Mouse (Mus musculus) intestine, embryonic 16.5 days (tissue): Measurements from ENCODE around the gene Camk2b. TPM values are rescaled to one million over a fixed set of nuclear protein-coding genes. Genes with fewer than 3 reads are reported as not detected.
A peak's percentile ranks its signal among the peaks of the same experiment; 100 is the strongest.

Source experiments
- ATAC-seq: fragments of 200-750 bp; cut with Nextera tagmentation; 2 replicates; pipeline ENCODE4 v1.8.0; 2017; ENCODE audit warnings: moderate TSS enrichment, moderate library complexity
- H3K27ac ChIP-seq: fragments of 300-500 bp; sonication (generic); 2 replicates; pipeline ENCODE4 v1.5.1; 2014; ENCODE audit warnings: mild to moderate bottlenecking, low read length
- H3K27me3 ChIP-seq: fragments of 300-500 bp; sonication (generic); replicated peaks from 2 replicates; pipeline ENCODE4 v1.6.1; 2014; ENCODE audit warnings: low read length, control low read depth, mixed read lengths; ENCODE audit not compliant: control insufficient read depth, insufficient read depth
- H3K36me3 ChIP-seq: fragments of 300-500 bp; sonication (generic); 2 replicates; pipeline ENCODE4 v1.6.1; 2014; ENCODE audit warnings: low read length, control low read depth; ENCODE audit not compliant: control insufficient read depth, insufficient read depth
- H3K4me1 ChIP-seq: fragments of 300-500 bp; sonication (generic); 2 replicates; pipeline ENCODE4 v1.6.1; 2014; ENCODE audit warnings: low read length, control low read depth, mixed read lengths; ENCODE audit not compliant: control insufficient read depth, insufficient read depth
- H3K4me2 ChIP-seq: fragments of 300-500 bp; sonication (generic); 2 replicates; pipeline ENCODE4 v1.6.1; 2014; ENCODE audit warnings: low read depth, low read length, control low read depth
- H3K4me3 ChIP-seq: fragments of 300-500 bp; sonication (generic); 2 replicates; pipeline ENCODE4 v1.5.1; 2014; ENCODE audit warnings: mild to moderate bottlenecking, low read length
- H3K9ac ChIP-seq: fragments of 300-500 bp; sonication (generic); 2 replicates; pipeline ENCODE4 v1.6.1; 2014; ENCODE audit warnings: low read depth, low read length
- H3K9me3 ChIP-seq: fragments of 300-500 bp; sonication (generic); 2 replicates; pipeline ENCODE4 v1.6.1; 2016; ENCODE audit warnings: low read length, control low read depth; ENCODE audit not compliant: control insufficient read depth
- WGBS: fragments of 180-500 bp; shearing (Covaris S2); extraction: QIAGEN DNeasy Blood & Tissue Kit; methylation state at CpG from one replicate; pipeline ENCODE4 v1.1.7; 2014; 5-methylcytosine and 5-hydroxymethylcytosine counted together
- polyA plus RNA-seq: library from polyadenylated mRNA; unstranded; fragments of >200 nt; fragmentation: Nextera tagmentation; extraction: Ambion mirVana; gene quantifications from 2 replicates; pipeline ENCODE4 v1.2.1, GENCODE M21; 2015

Camk2b gene
- polyA plus RNA-seq, 1 experiment from 2014 or later = 5.8 TPM

- Histone ChIP-seq H3K36me3 (no peaks in the 10 kb centered on the region), H3K27ac (no peak overlapping the region), H3K4me3 (no peak overlapping the region), H3K27me3 (no peaks in the 10 kb centered on the region), H3K9ac (no peak overlapping the region), H3K4me2 (no peak overlapping the region), H3K9me3 (no peaks in the 10 kb centered on the region), H3K4me1 (no peaks in the 10 kb centered on the region)
- ATAC-seq = no peak
- WGBS = 65% methylated on average over 8 of the region's 8 CpGs
Measured at GRCm38 (mm10) chr11:5924699-5925098, 141.5 kb downstream of the Camk2b start.

GRCm38 (mm10) chr11:5920323-5920960, 145.7 kb downstream of the Camk2b start:
- WGBS = 29% methylated on average over 17 of the region's 17 CpGs
- Histone ChIP-seq H3K27ac (no peak overlapping the region), H3K9me3 (no peaks in the 10 kb centered on the region), H3K4me2 (no peak overlapping the region), H3K4me1 (no peaks in the 10 kb centered on the region), H3K36me3 (no peaks in the 10 kb centered on the region), H3K4me3 (no peak overlapping the region), H3K9ac (no peak overlapping the region), H3K27me3 (no peaks in the 10 kb centered on the region)
- peak; percentile 56 for ATAC-seq

Other genes with a start within 250 kb of the Camk2b start
- gene Polm, start 228.3 kb downstream of the Camk2b start, polyA plus RNA-seq = 12.5 and 13.3 TPM in 2 replicates
- 38.4 and 39.7 TPM in 2 replicates for gene Aebp1, start 204.4 kb downstream of the Camk2b start, polyA plus RNA-seq
- 119 and 141 TPM in 2 replicates for gene Pold2, start 188.1 kb downstream of the Camk2b start, polyA plus RNA-seq
- 75.3 and 88.3 TPM in 2 replicates for gene Myl7, start 167.6 kb downstream of the Camk2b start, polyA plus RNA-seq
- gene Gck, start 116.3 kb downstream of the Camk2b start, polyA plus RNA-seq = 2.4 and 2.9 TPM in 2 replicates
- 57.7 and 58.6 TPM in 2 replicates for gene Ykt6, start 110.7 kb downstream of the Camk2b start, polyA plus RNA-seq
- gene A730071L15Rik, start 133.7 kb upstream of the Camk2b start, polyA plus RNA-seq = 0.45 and 0.62 TPM in 2 replicates
- gene Nudcd3, start 134.1 kb upstream of the Camk2b start, polyA plus RNA-seq = 28.4 and 33.3 TPM in 2 replicates
- 26.5 and 43.4 TPM in 2 replicates for gene Npc1l1, start 163.8 kb upstream of the Camk2b start, polyA plus RNA-seq
- gene Ddx56, start 201.4 kb upstream of the Camk2b start, polyA plus RNA-seq = 100 and 110 TPM in 2 replicates
- 165 and 177 TPM in 2 replicates for gene Tmed4, start 208.5 kb upstream of the Camk2b start, polyA plus RNA-seq
- 171 and 189 TPM in 2 replicates for gene Ogdh, start 225.3 kb upstream of the Camk2b start, polyA plus RNA-seq